Mouse (Mus musculus) stomach, embryonic 16.5 days (tissue): ENCODE data around the gene Rapgef4. TPM values are rescaled to one million over a fixed set of nuclear protein-coding genes. Genes with fewer than 3 reads are reported as not detected.

Source experiments
- ATAC-seq: fragments of 200-750 bp; cut with Nextera tagmentation; 2 replicates; pipeline ENCODE4 v1.8.0; 2017; ENCODE audit warnings: moderate number of reproducible peaks, moderate TSS enrichment; ENCODE audit not compliant: insufficient read depth, low FRiP score
- H3K27ac ChIP-seq: fragments of 300-500 bp; sonication (generic); 2 replicates; pipeline ENCODE4 v1.5.1; 2014; ENCODE audit warnings: low read length
- H3K27me3 ChIP-seq: fragments of 300-500 bp; sonication (generic); 2 replicates; pipeline ENCODE4 v1.6.1; 2014; ENCODE audit warnings: low read length, control low read depth, mixed read lengths; ENCODE audit not compliant: control insufficient read depth, insufficient read depth
- H3K36me3 ChIP-seq: fragments of 300-500 bp; sonication (generic); 2 replicates; pipeline ENCODE4 v1.6.1; 2014; ENCODE audit warnings: low read length; ENCODE audit not compliant: control insufficient read depth, insufficient read depth
- H3K4me1 ChIP-seq: fragments of 300-500 bp; sonication (generic); 2 replicates; pipeline ENCODE4 v1.6.1; 2014; ENCODE audit warnings: low read length, control low read depth, mixed read lengths; ENCODE audit not compliant: control insufficient read depth, insufficient read depth
- H3K4me2 ChIP-seq: fragments of 300-500 bp; sonication (generic); 2 replicates; pipeline ENCODE4 v1.6.1; 2014; ENCODE audit warnings: low read depth, low read length, mixed read lengths
- H3K4me3 ChIP-seq: fragments of 300-500 bp; sonication (generic); replicated peaks from 2 replicates; pipeline ENCODE4 v1.5.1; 2014; ENCODE audit warnings: mild to moderate bottlenecking, low read length
- H3K9ac ChIP-seq: fragments of 300-500 bp; sonication (generic); 2 replicates; pipeline ENCODE4 v1.6.1; 2014; ENCODE audit warnings: low read length
- H3K9me3 ChIP-seq: fragments of 300-500 bp; sonication (generic); replicated peaks from 2 replicates; pipeline ENCODE4 v1.6.1; 2016; ENCODE audit warnings: low read length, control low read depth; ENCODE audit not compliant: control insufficient read depth
- WGBS: fragments of 180-500 bp; shearing (Covaris S2); extraction: QIAGEN DNeasy Blood & Tissue Kit; methylation state at CpG from one replicate; pipeline ENCODE4 v1.1.7; 2014; 5-methylcytosine and 5-hydroxymethylcytosine counted together
- polyA plus RNA-seq: library from polyadenylated mRNA; unstranded; fragments of >200 nt; fragmentation: Nextera tagmentation; extraction: Ambion mirVana; gene quantifications from 2 replicates; pipeline ENCODE4 v1.2.1, GENCODE M21; 2015

Rapgef4 gene
- polyA plus RNA-seq, 1 experiment from 2014 or later = 5.6 TPM

GRCm38 (mm10) chr2:72175971-72176370 lies 194.9 kb downstream of the Rapgef4 start:
- no peaks in the 10 kb centered on the region for H3K27me3 ChIP-seq
- ATAC-seq = no peak
- H3K4me3 ChIP-seq = no peak overlapping the region
- H3K27ac ChIP-seq = no peak overlapping the region
- no peak overlapping the region for H3K4me2 ChIP-seq
- H3K4me1 ChIP-seq = no peaks in the 10 kb centered on the region
- no peaks in the 10 kb centered on the region for H3K9me3 ChIP-seq
- 21% methylated on average over 5 of the region's 5 CpGs for WGBS
- H3K9ac ChIP-seq = no peak overlapping the region
- no peaks in the 10 kb centered on the region for H3K36me3 ChIP-seq

GRCm38 (mm10) chr2:72177214-72178023 lies 196.4 kb downstream of the Rapgef4 start:
- no peak overlapping the region for H3K27ac ChIP-seq

GRCm38 (mm10) chr2:72178025-72178424 lies 197.0 kb downstream of the Rapgef4 start:
- Histone ChIP-seq H3K27me3 (no peaks in the 10 kb centered on the region), H3K4me1 (no peaks in the 10 kb centered on the region), H3K9me3 (no peaks in the 10 kb centered on the region), H3K4me3 (no peak overlapping the region), H3K9ac (no peak overlapping the region), H3K4me2 (no peak overlapping the region), H3K36me3 (no peaks in the 10 kb centered on the region), H3K27ac (no peak overlapping the region)
- 82% methylated on average over 4 of the region's 4 CpGs for WGBS
- ATAC-seq = no peak

More at GRCm38 (mm10) chr2:72177214-72178023, 196.4 kb downstream of the Rapgef4 start:
- Histone ChIP-seq H3K4me3 (no peak overlapping the region), H3K36me3 (no peaks in the 10 kb centered on the region), H3K9ac (no peak overlapping the region), H3K4me1 (no peaks in the 10 kb centered on the region), H3K9me3 (no peaks in the 10 kb centered on the region), H3K4me2 (no peak overlapping the region), H3K27me3 (no peaks in the 10 kb centered on the region)
- ATAC-seq = no peak
- 70% methylated on average over 6 of the region's 6 CpGs for WGBS

GRCm38 (mm10) chr2:72178515-72178914 lies 197.5 kb downstream of the Rapgef4 start:
- H3K36me3 ChIP-seq = no peaks in the 10 kb centered on the region
- H3K9me3 ChIP-seq = no peaks in the 10 kb centered on the region
- no peak overlapping the region for H3K4me3 ChIP-seq
- no peaks in the 10 kb centered on the region for H3K27me3 ChIP-seq
- ATAC-seq = no peak
- H3K4me2 ChIP-seq = no peak overlapping the region
- no peaks in the 10 kb centered on the region for H3K4me1 ChIP-seq
- H3K27ac ChIP-seq = no peak overlapping the region
- 89% methylated on average over 11 of the region's 11 CpGs for WGBS
- no peak overlapping the region for H3K9ac ChIP-seq

GRCm38 (mm10) chr2:72179600-72180301 lies 198.7 kb downstream of the Rapgef4 start:
- no peaks in the 10 kb centered on the region for H3K36me3 ChIP-seq
- H3K9ac ChIP-seq = no peak overlapping the region
- 70% methylated on average over 15 of the region's 15 CpGs for WGBS
- no peaks in the 10 kb centered on the region for H3K27me3 ChIP-seq
- no peak for ATAC-seq
- no peak overlapping the region for H3K4me3 ChIP-seq
- no peaks in the 10 kb centered on the region for H3K4me1 ChIP-seq
- no peak overlapping the region for H3K27ac ChIP-seq
- H3K4me2 ChIP-seq = no peak overlapping the region
- no peaks in the 10 kb centered on the region for H3K9me3 ChIP-seq

- Histone ChIP-seq H3K9ac (no peak overlapping the region), H3K9me3 (no peaks in the 10 kb centered on the region)
- WGBS = 77% methylated on average over 2 of the region's 2 CpGs
These were observed 200.4 kb downstream of the Rapgef4 start for GRCm38 (mm10) chr2:72181443-72181842.

GRCm38 (mm10) chr2:72183751-72184150 lies 202.7 kb downstream of the Rapgef4 start:
- WGBS = 64% methylated on average over 3 of the region's 3 CpGs
- ATAC-seq = no peak

More at GRCm38 (mm10) chr2:72181443-72181842, 200.4 kb downstream of the Rapgef4 start:
- Histone ChIP-seq H3K27ac (no peak overlapping the region), H3K4me2 (no peak overlapping the region), H3K36me3 (no peaks in the 10 kb centered on the region), H3K4me3 (no peak overlapping the region), H3K27me3 (no peaks in the 10 kb centered on the region), H3K4me1 (no peaks in the 10 kb centered on the region)
- ATAC-seq = no peak

GRCm38 (mm10) chr2:72196190-72196965 lies 215.3 kb downstream of the Rapgef4 start:
- WGBS = 62% methylated on average over 6 of the region's 6 CpGs
- no peak overlapping the region for H3K9ac ChIP-seq
- no peaks in the 10 kb centered on the region; the same call in 1 of the 2 replicates for H3K27me3 ChIP-seq
- peaks cover 3% of the 10 kb centered on the region; the same call in 1 of the 2 replicates for H3K4me1 ChIP-seq
- H3K27ac ChIP-seq = no peak overlapping the region
- ATAC-seq = 0 out of 2 replicates have a peak, but pooled peaks have one; percentile 37
- H3K9me3 ChIP-seq = peaks cover 4% of the 10 kb centered on the region; the same call in 1 of the 2 replicates
- H3K36me3 ChIP-seq = no peaks in the 10 kb centered on the region
- H3K4me3 ChIP-seq = no peak overlapping the region
- no peak overlapping the region for H3K4me2 ChIP-seq

More at GRCm38 (mm10) chr2:72183751-72184150, 202.7 kb downstream of the Rapgef4 start:
- Histone ChIP-seq H3K4me2 (no peak overlapping the region), H3K27ac (no peak overlapping the region), H3K9ac (no peak overlapping the region), H3K27me3 (no peaks in the 10 kb centered on the region), H3K4me1 (no peaks in the 10 kb centered on the region), H3K9me3 (no peaks in the 10 kb centered on the region), H3K36me3 (no peaks in the 10 kb centered on the region), H3K4me3 (no peak overlapping the region)
